Mouse (Mus musculus) spleen, postnatal 4 days (tissue): Measurements from ENCODE around the gene Zscan4-ps1.
"Not testable (repeated sequence)": the region's sequence is repeated elsewhere in the genome, so short reads cannot be mapped to it uniquely, and the experiment has no call there.

Source experiments
- DNase-seq, 2 experiments: peaks; one replicate each; pipeline ENCODE4 v3.0.0; 2022; ENCODE audit warnings: low spot score in 2 of 2

Gene Zscan4-ps1

DNA sequence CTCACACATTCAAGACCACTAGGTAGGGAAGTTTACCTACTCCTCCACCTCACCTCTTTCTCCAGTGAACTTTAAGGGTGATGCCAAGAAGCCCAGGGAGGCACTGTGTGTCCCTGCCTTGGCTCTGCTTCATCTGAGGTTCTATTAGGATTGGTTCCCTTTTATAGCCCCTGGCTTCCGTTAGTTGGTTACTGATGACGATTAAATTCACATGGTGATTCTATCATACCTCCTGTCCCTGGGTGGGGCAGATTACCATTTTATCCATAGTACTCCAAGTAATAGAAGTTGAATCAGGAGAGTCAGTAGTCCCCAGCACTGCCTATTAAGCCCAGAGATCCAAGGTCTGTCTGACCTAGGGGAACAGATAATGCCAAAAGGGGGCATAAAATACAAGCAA lies at the start of gene Zscan4-ps1:
Gene Zscan4-ps1 (minus strand): TSS at position 101 of the 400 bp plus-strand sequence.
- not testable (repeated sequence) for DNase-seq
